Mouse (Mus musculus) intestine, embryonic 16.5 days (tissue): ENCODE data around the gene Izumo4. TPM values are rescaled to one million over a fixed set of nuclear protein-coding genes. Genes with fewer than 3 reads are reported as not detected.

Source experiments
- ATAC-seq: fragments of 200-750 bp; cut with Nextera tagmentation; 2 replicates; pipeline ENCODE4 v1.8.0; 2017; ENCODE audit warnings: moderate TSS enrichment, moderate library complexity
- H3K27ac ChIP-seq: fragments of 300-500 bp; sonication (generic); 2 replicates; pipeline ENCODE4 v1.5.1; 2014; ENCODE audit warnings: mild to moderate bottlenecking, low read length
- H3K27me3 ChIP-seq: fragments of 300-500 bp; sonication (generic); replicated peaks from 2 replicates; pipeline ENCODE4 v1.6.1; 2014; ENCODE audit warnings: low read length, control low read depth, mixed read lengths; ENCODE audit not compliant: control insufficient read depth, insufficient read depth
- H3K36me3 ChIP-seq: fragments of 300-500 bp; sonication (generic); 2 replicates; pipeline ENCODE4 v1.6.1; 2014; ENCODE audit warnings: low read length, control low read depth; ENCODE audit not compliant: control insufficient read depth, insufficient read depth
- H3K4me1 ChIP-seq: fragments of 300-500 bp; sonication (generic); 2 replicates; pipeline ENCODE4 v1.6.1; 2014; ENCODE audit warnings: low read length, control low read depth, mixed read lengths; ENCODE audit not compliant: control insufficient read depth, insufficient read depth
- H3K4me2 ChIP-seq: fragments of 300-500 bp; sonication (generic); 2 replicates; pipeline ENCODE4 v1.6.1; 2014; ENCODE audit warnings: low read depth, low read length, control low read depth
- H3K4me3 ChIP-seq: fragments of 300-500 bp; sonication (generic); 2 replicates; pipeline ENCODE4 v1.5.1; 2014; ENCODE audit warnings: mild to moderate bottlenecking, low read length
- H3K9ac ChIP-seq: fragments of 300-500 bp; sonication (generic); 2 replicates; pipeline ENCODE4 v1.6.1; 2014; ENCODE audit warnings: low read depth, low read length
- H3K9me3 ChIP-seq: fragments of 300-500 bp; sonication (generic); 2 replicates; pipeline ENCODE4 v1.6.1; 2016; ENCODE audit warnings: low read length, control low read depth; ENCODE audit not compliant: control insufficient read depth
- WGBS: fragments of 180-500 bp; shearing (Covaris S2); extraction: QIAGEN DNeasy Blood & Tissue Kit; methylation state at CpG from one replicate; pipeline ENCODE4 v1.1.7; 2014; 5-methylcytosine and 5-hydroxymethylcytosine counted together
- polyA plus RNA-seq: library from polyadenylated mRNA; unstranded; fragments of >200 nt; fragmentation: Nextera tagmentation; extraction: Ambion mirVana; gene quantifications from 2 replicates; pipeline ENCODE4 v1.2.1, GENCODE M21; 2015

Izumo4 gene
- polyA plus RNA-seq, 1 experiment from 2014 or later, result 25.0 TPM

DNA sequence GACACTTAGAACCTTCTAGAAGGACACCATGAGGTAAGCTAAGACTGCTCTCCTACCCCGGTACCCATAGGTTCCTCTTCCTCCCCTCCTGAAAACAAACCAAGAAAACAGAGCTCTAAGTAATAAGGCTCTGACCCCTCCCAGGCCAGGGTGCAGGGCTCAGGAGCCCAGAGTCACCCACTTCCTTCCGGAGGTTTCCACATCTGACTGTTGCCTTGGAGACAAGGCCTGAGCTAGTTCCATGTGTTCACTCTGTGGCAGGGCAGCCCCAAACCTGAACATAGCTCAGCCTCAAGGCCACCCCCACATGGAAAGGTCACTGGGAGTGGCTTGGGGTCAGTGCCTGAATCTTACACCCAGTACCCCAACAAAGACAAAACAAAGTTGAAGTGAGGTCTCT is 6.8 kb upstream of the Izumo4 start:
- no peak overlapping the region for H3K4me3 ChIP-seq

DNA sequence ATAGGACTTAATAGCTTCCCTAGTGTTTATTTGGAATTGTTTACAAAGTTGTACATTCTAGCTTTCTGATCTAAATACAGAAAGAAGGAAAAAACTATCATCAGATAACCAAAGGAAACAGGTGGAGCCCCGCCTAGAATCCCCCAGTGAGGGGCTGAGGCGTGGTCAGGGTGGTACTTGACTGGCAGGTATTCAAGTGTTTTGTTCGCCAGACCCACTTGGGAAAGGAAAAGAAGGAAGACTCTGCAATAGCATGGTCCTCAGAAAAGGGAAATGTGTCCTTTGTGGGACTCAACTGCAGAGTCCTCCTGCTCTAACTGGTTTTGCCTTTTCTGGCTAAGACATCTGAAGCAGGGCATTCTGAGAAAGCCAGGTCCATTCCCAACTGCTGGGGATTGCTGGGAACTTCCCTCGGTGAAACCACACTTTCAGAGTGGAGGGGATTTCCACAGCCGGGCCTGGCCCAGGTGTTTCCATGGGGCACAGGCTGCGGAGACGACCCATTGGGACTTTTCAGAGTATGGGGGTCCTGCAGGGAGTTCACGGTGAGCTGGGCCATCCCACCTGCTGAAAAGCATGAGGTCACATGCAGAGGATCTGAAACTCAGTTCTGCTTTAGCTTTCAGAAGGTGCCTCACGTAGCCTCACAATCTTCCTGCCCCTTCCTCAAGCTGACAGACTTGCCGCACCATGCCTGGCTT is 6.0 kb upstream of the Izumo4 start:
- Histone ChIP-seq H3K4me2 (no peak overlapping the region), H3K27me3 (no peaks in the 10 kb centered on the region), H3K36me3 (no peaks in the 10 kb centered on the region), H3K9ac (0 out of 2 replicates have a peak overlapping the region, but pooled peaks have one; percentile 21), H3K27ac (peak overlapping the region; percentile 17), H3K4me1 (peaks cover 19% of the 10 kb centered on the region), H3K9me3 (no peaks in the 10 kb centered on the region), H3K4me3 (no peak overlapping the region)
- ATAC-seq, result no peak
- WGBS, result 58% methylated on average over 10 of the region's 10 CpGs

More for the DNA sequence above, 6.8 kb upstream of the Izumo4 start:
- 67% methylated on average over 2 of the region's 2 CpGs for WGBS
- ATAC-seq, result peak; percentile 24; the same call in 1 of the 2 replicates
- H3K9me3 ChIP-seq, result no peaks in the 10 kb centered on the region
- H3K27me3 ChIP-seq, result no peaks in the 10 kb centered on the region
- no peaks in the 10 kb centered on the region for H3K36me3 ChIP-seq
- H3K9ac ChIP-seq, result no peak overlapping the region
- H3K4me2 ChIP-seq, result no peak overlapping the region
- peak overlapping the region; percentile 21; the same call in 1 of the 2 replicates for H3K27ac ChIP-seq
- peaks cover 13% of the 10 kb centered on the region; the same call in 1 of the 2 replicates for H3K4me1 ChIP-seq

DNA sequence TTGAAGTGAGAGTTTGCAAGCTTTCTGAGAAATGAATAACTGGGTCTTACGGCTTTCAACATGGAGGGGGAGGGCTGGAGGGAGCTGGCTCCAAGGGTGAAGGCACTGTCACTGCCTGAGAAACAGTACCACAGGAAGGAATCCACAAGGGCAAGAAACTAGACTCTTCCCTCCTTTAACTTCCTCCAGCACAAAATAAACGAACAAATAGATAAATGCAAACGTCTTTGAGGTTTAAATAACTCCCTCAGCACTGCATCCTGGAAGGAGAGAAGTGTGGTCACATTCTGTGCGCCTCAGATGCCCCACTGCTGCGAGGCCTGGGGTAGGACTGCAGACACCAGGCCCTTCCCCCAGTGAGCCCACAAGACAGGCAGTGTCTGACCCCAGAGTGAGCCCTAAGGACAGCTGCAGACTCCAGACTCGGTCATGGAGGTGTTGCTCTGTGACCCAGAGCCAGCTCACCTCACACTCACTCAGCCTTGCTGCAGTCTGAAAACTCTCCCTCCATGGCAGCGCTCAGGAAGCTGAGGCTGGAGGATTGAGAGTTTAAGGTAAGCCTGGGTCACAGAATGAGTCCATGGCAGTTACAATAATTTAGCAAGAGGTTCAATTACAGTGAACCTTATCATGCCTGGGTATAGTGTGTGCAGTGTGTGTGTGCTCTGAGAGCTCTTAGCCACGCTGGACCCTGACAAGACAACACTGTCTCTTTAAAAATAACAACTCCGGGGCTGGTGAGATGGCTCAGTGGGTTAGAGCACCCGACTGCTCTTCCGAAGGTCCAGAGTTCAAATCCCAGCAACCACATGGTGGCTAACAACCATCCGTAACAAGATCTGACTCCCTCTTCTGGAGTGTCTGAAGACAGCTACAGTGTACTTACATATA is 5.2 kb upstream of the Izumo4 start:
- peaks cover 24% of the 10 kb centered on the region for H3K4me1 ChIP-seq

GRCm38 (mm10) chr10:80697393-80697787 is 4.6 kb upstream of the Izumo4 start:
- H3K27ac ChIP-seq, result no peak overlapping the region
- H3K4me1 ChIP-seq, result peaks cover 24% of the 10 kb centered on the region
- H3K9me3 ChIP-seq, result no peaks in the 10 kb centered on the region
- no peak for ATAC-seq
- no peak overlapping the region for H3K4me2 ChIP-seq
- H3K36me3 ChIP-seq, result no peaks in the 10 kb centered on the region
- H3K9ac ChIP-seq, result no peak overlapping the region
- WGBS, result 89% methylated on average over 8 of the region's 8 CpGs
- no peak overlapping the region for H3K4me3 ChIP-seq
- no peaks in the 10 kb centered on the region for H3K27me3 ChIP-seq

More for the DNA sequence above, 5.2 kb upstream of the Izumo4 start:
- Histone ChIP-seq H3K27me3 (no peaks in the 10 kb centered on the region), H3K4me3 (no peak overlapping the region), H3K4me2 (no peak overlapping the region), H3K9me3 (no peaks in the 10 kb centered on the region), H3K9ac (peak overlapping the region; percentile 35; the same call in 1 of the 2 replicates), H3K36me3 (no peaks in the 10 kb centered on the region), H3K27ac (peak overlapping the region; percentile 17)
- WGBS, result 61% methylated on average over 11 of the region's 12 CpGs
- no peak for ATAC-seq

DNA sequence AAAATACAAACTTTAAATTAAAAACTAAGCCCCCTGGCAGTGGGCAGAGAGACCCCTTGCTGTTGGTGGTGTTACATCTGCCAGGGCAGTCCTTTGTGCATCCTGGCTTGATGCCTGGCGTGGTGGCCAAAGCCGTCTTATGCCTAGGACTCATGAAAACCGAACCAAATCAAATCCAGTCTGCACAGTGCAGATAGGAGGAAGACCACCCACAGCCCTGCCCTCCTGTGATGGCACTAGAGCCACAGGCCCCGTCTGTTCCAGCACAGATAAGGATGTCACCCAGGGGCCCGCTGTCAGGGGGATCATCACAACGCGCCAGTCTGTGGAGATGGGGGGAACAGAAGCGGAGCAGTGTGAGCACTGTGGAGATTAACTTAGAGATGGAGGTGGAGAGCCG is 4.2 kb upstream of the Izumo4 start:
- Histone ChIP-seq H3K27ac (no peak overlapping the region), H3K9me3 (no peaks in the 10 kb centered on the region), H3K36me3 (no peaks in the 10 kb centered on the region), H3K4me3 (no peak overlapping the region), H3K9ac (0 out of 2 replicates have a peak overlapping the region, but pooled peaks have one; percentile 1), H3K27me3 (no peaks in the 10 kb centered on the region), H3K4me2 (no peak overlapping the region), H3K4me1 (peaks cover 26% of the 10 kb centered on the region)
- ATAC-seq, result no peak
- 87% methylated on average over 9 of the region's 9 CpGs for WGBS

DNA sequence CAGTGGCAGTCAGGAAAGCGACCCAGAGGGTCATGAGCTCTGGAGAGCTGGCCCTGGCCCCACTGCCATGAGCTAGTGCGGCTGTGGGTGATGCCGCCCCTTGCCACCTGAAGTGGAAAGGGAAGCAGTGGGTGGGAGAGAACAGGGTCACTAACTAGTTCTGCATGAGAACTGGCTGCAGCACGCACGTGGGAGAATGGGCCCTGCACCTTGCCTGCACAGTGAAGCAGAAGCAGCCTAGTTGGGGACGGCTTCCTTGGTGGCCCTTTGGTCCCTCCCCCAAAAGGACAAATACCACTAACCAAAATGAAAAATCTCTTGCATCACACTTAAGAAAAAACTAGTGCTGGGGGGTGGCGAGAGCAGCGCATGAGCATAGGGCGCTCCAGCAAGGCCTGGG is 3.4 kb upstream of the Izumo4 start:
- 0 out of 2 replicates have a peak overlapping the region, but pooled peaks have one; percentile 1 for H3K9ac ChIP-seq
- no peaks in the 10 kb centered on the region for H3K9me3 ChIP-seq
- peaks cover 34% of the 10 kb centered on the region for H3K4me1 ChIP-seq
- no peak overlapping the region for H3K4me3 ChIP-seq
- no peak for ATAC-seq
- no peaks in the 10 kb centered on the region for H3K36me3 ChIP-seq
- no peak overlapping the region for H3K4me2 ChIP-seq
- H3K27ac ChIP-seq, result no peak overlapping the region
- WGBS, result 93% methylated on average over 9 of the region's 9 CpGs
- no peaks in the 10 kb centered on the region for H3K27me3 ChIP-seq

DNA sequence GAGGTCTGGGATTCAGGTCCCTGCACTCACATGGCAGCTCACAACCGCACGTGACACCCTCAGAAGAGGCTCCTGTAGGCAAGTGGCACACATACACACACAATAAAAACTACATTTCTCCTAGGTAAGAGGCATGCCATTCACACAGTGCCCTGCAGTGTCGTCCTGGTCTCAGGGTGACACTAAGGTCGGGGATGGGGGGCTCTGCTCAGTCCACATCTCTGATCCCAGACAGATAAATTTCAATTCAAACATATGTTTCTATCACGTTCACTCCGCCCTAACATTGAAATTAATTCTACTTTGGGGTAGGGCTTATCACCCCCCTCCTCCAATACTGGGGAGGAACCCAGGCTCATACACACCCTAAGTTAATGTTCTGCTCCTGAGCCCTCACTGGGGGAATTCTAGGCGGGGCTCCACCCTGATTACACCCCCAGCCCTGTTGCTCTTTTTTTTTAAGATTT is 1.9 kb upstream of the Izumo4 start:
- Histone ChIP-seq H3K4me1 (peaks cover 34% of the 10 kb centered on the region), H3K9me3 (no peaks in the 10 kb centered on the region), H3K4me3 (no peak overlapping the region), H3K27ac (no peak overlapping the region), H3K4me2 (no peak overlapping the region; the same call in 1 of the 2 replicates), H3K27me3 (no peaks in the 10 kb centered on the region), H3K9ac (peak overlapping the region; percentile 45; the same call in 1 of the 2 replicates), H3K36me3 (no peaks in the 10 kb centered on the region)
- 75% methylated on average over 7 of the region's 7 CpGs for WGBS
- ATAC-seq, result no peak

DNA sequence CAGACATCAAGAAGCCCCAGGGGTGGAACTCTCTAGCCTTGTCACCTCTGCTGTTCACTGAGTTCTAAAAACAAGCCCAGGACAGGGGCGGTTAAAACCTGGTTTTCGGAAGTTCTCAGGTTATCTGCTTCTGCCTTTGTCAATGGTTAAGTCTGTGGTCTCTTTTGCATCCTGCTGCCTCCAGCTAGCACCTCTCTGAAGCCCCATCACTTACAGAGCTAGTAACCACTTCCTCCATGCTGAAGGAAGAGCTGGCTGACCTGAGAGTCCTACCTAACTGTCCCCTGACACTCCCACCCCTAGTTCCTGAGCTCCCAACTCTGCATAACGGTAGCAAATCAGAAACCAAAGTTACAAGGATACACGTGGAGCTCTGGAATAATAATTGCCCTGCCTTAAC is 1.3 kb upstream of the Izumo4 start:
- Histone ChIP-seq H3K27me3 (no peaks in the 10 kb centered on the region), H3K27ac (no peak overlapping the region), H3K4me1 (peaks cover 31% of the 10 kb centered on the region), H3K9ac (peak overlapping the region; percentile 75), H3K4me2 (peak overlapping the region; percentile 97), H3K9me3 (no peaks in the 10 kb centered on the region), H3K4me3 (peak overlapping the region; percentile 73), H3K36me3 (no peaks in the 10 kb centered on the region; the same call in 1 of the 2 replicates)
- ATAC-seq, result no peak
- 29% methylated on average over 4 of the region's 4 CpGs for WGBS
